Mouse (Mus musculus): Measurements from ENCODE around the gene 2610507B11Rik. TPM values are rescaled to one million over a fixed set of nuclear protein-coding genes. Genes with fewer than 3 reads are reported as not detected.
A peak's percentile ranks its signal among the peaks of the same experiment; 100 is the strongest.

The 2610507B11Rik gene
- polyA plus RNA-seq, 1 experiment from 2014 or later, result 98.7 TPM

- H3K9me3 ChIP-seq (ENCODE audit: control insufficient read depth, low read depth, low read length), result no peaks in the 10 kb centered on the region
- H3K4me1 ChIP-seq (ENCODE audit: control insufficient read depth, insufficient read depth, low read length), result 0 out of 2 replicates have a peak, but pooled peaks cover 6% of the 10 kb centered on the region
- H3K27ac ChIP-seq (ENCODE audit: low read length), result no peak overlapping the region
- H3K4me2 ChIP-seq (replicated peaks; ENCODE audit: low read depth, low read length), result no peak overlapping the region
- no peaks in the 10 kb centered on the region for H3K27me3 ChIP-seq (ENCODE audit: control insufficient read depth, insufficient read depth, low read length)
- peaks cover 20% of the 10 kb centered on the region for H3K36me3 ChIP-seq (ENCODE audit: control insufficient read depth, insufficient read depth, low read length)
- WGBS, result 82% methylated on average over 15 of the region's 15 CpGs
- ATAC-seq (ENCODE audit: insufficient number of reproducible peaks, insufficient read depth, low FRiP score, low read depth), result no peak
- H3K9ac ChIP-seq (replicated peaks; ENCODE audit: low read depth, low read length), result no peak overlapping the region
- H3K4me3 ChIP-seq (ENCODE audit: low read depth, low read length), result no peak overlapping the region
Measured at GRCm38 (mm10) chr11:78324000-78324785, 62.6 kb downstream of the 2610507B11Rik start.

GRCm38 (mm10) chr11:78324965-78325364 lies 63.4 kb downstream of the 2610507B11Rik start:
- WGBS, result 94% methylated on average over 12 of the region's 12 CpGs

GRCm38 (mm10) chr11:78327215-78327614 lies 65.7 kb downstream of the 2610507B11Rik start:
- Histone ChIP-seq H3K9ac (replicated peaks; ENCODE audit: low read depth, low read length) (no peak overlapping the region), H3K4me3 (ENCODE audit: low read depth, low read length) (no peak overlapping the region), H3K27me3 (ENCODE audit: control insufficient read depth, insufficient read depth, low read length) (no peaks in the 10 kb centered on the region), H3K4me1 (ENCODE audit: control insufficient read depth, insufficient read depth, low read length) (0 out of 2 replicates have a peak, but pooled peaks cover 3% of the 10 kb centered on the region), H3K27ac (ENCODE audit: low read length) (no peak overlapping the region), H3K4me2 (replicated peaks; ENCODE audit: low read depth, low read length) (no peak overlapping the region), H3K36me3 (ENCODE audit: control insufficient read depth, insufficient read depth, low read length) (no peaks in the 10 kb centered on the region), H3K9me3 (ENCODE audit: control insufficient read depth, low read depth, low read length) (no peaks in the 10 kb centered on the region)
- WGBS, result 93% methylated on average over 4 of the region's 4 CpGs
- no peak for ATAC-seq (ENCODE audit: insufficient number of reproducible peaks, insufficient read depth, low FRiP score, low read depth)

More at GRCm38 (mm10) chr11:78324965-78325364, 63.4 kb downstream of the 2610507B11Rik start:
- H3K4me3 ChIP-seq (ENCODE audit: low read depth, low read length), result no peak overlapping the region
- no peak overlapping the region for H3K27ac ChIP-seq (ENCODE audit: low read length)
- H3K9me3 ChIP-seq (ENCODE audit: control insufficient read depth, low read depth, low read length), result no peaks in the 10 kb centered on the region
- H3K27me3 ChIP-seq (ENCODE audit: control insufficient read depth, insufficient read depth, low read length), result no peaks in the 10 kb centered on the region
- H3K4me1 ChIP-seq (ENCODE audit: control insufficient read depth, insufficient read depth, low read length), result 0 out of 2 replicates have a peak, but pooled peaks cover 6% of the 10 kb centered on the region
- no peak for ATAC-seq (ENCODE audit: insufficient number of reproducible peaks, insufficient read depth, low FRiP score, low read depth)
- H3K4me2 ChIP-seq (replicated peaks; ENCODE audit: low read depth, low read length), result no peak overlapping the region
- peaks cover 14% of the 10 kb centered on the region for H3K36me3 ChIP-seq (ENCODE audit: control insufficient read depth, insufficient read depth, low read length)
- H3K9ac ChIP-seq (replicated peaks; ENCODE audit: low read depth, low read length), result no peak overlapping the region

GRCm38 (mm10) chr11:78327634-78328511 lies 66.3 kb downstream of the 2610507B11Rik start, which contains the start of gene Pigs:
Pigs (plus strand) TSS chr11:78328415.
- peak; percentile 96 for ATAC-seq (ENCODE audit: insufficient number of reproducible peaks, insufficient read depth, low FRiP score, low read depth)
- no peaks in the 10 kb centered on the region for H3K36me3 ChIP-seq (ENCODE audit: control insufficient read depth, insufficient read depth, low read length)
- peak within 1 kb of the TSS; percentile 77 for H3K4me3 ChIP-seq (ENCODE audit: low read depth, low read length)
- H3K4me2 ChIP-seq (replicated peaks; ENCODE audit: low read depth, low read length), result peak within 1 kb of the TSS; percentile 89
- H3K9me3 ChIP-seq (ENCODE audit: control insufficient read depth, low read depth, low read length), result no peaks in the 10 kb centered on the region
- WGBS, result 11% methylated on average over 37 of the region's 37 CpGs
- H3K27ac ChIP-seq (ENCODE audit: low read length), result no peak within 1 kb of the TSS
- H3K9ac ChIP-seq (replicated peaks; ENCODE audit: low read depth, low read length), result peak within 1 kb of the TSS; percentile 60
- no peaks in the 10 kb centered on the region for H3K4me1 ChIP-seq (ENCODE audit: control insufficient read depth, insufficient read depth, low read length)
- H3K27me3 ChIP-seq (ENCODE audit: control insufficient read depth, insufficient read depth, low read length), result no peaks in the 10 kb centered on the region

GRCm38 (mm10) chr11:78328512-78329056 lies 67.0 kb downstream of the 2610507B11Rik start:
- Histone ChIP-seq H3K27me3 (ENCODE audit: control insufficient read depth, insufficient read depth, low read length) (no peaks in the 10 kb centered on the region), H3K27ac (ENCODE audit: low read length) (no peak overlapping the region), H3K9ac (replicated peaks; ENCODE audit: low read depth, low read length) (peak overlapping the region; percentile 60), H3K36me3 (ENCODE audit: control insufficient read depth, insufficient read depth, low read length) (no peaks in the 10 kb centered on the region), H3K4me2 (replicated peaks; ENCODE audit: low read depth, low read length) (peak overlapping the region; percentile 89), H3K4me1 (ENCODE audit: control insufficient read depth, insufficient read depth, low read length) (no peaks in the 10 kb centered on the region), H3K9me3 (ENCODE audit: control insufficient read depth, low read depth, low read length) (no peaks in the 10 kb centered on the region), H3K4me3 (ENCODE audit: low read depth, low read length) (peak overlapping the region; percentile 77)
- ATAC-seq (ENCODE audit: insufficient number of reproducible peaks, insufficient read depth, low FRiP score, low read depth), result peak; percentile 46
- under 1% methylated on average over 37 of the region's 41 CpGs for WGBS

- no peak overlapping the region for H3K4me3 ChIP-seq (ENCODE audit: low read depth, low read length)
- H3K36me3 ChIP-seq (ENCODE audit: control insufficient read depth, insufficient read depth, low read length), result peaks cover 14% of the 10 kb centered on the region
- H3K27ac ChIP-seq (ENCODE audit: low read length), result no peak overlapping the region
- no peaks in the 10 kb centered on the region for H3K4me1 ChIP-seq (ENCODE audit: control insufficient read depth, insufficient read depth, low read length)
- H3K27me3 ChIP-seq (ENCODE audit: control insufficient read depth, insufficient read depth, low read length), result no peaks in the 10 kb centered on the region
- 93% methylated on average over 12 of the region's 12 CpGs for WGBS
- H3K9me3 ChIP-seq (ENCODE audit: control insufficient read depth, low read depth, low read length), result no peaks in the 10 kb centered on the region
- no peak overlapping the region for H3K9ac ChIP-seq (replicated peaks; ENCODE audit: low read depth, low read length)
- ATAC-seq (ENCODE audit: insufficient number of reproducible peaks, insufficient read depth, low FRiP score, low read depth), result no peak
- no peak overlapping the region for H3K4me2 ChIP-seq (replicated peaks; ENCODE audit: low read depth, low read length)
Measured at GRCm38 (mm10) chr11:78332676-78333075, 71.1 kb downstream of the 2610507B11Rik start.

- Histone ChIP-seq H3K27me3 (ENCODE audit: control insufficient read depth, insufficient read depth, low read length) (no peaks in the 10 kb centered on the region), H3K4me1 (ENCODE audit: control insufficient read depth, insufficient read depth, low read length) (no peaks in the 10 kb centered on the region), H3K9me3 (ENCODE audit: control insufficient read depth, low read depth, low read length) (no peaks in the 10 kb centered on the region), H3K4me3 (ENCODE audit: low read depth, low read length) (no peak overlapping the region), H3K36me3 (ENCODE audit: control insufficient read depth, insufficient read depth, low read length) (peaks cover 15% of the 10 kb centered on the region), H3K4me2 (replicated peaks; ENCODE audit: low read depth, low read length) (no peak overlapping the region), H3K9ac (replicated peaks; ENCODE audit: low read depth, low read length) (no peak overlapping the region), H3K27ac (ENCODE audit: low read length) (no peak overlapping the region)
- no peak for ATAC-seq (ENCODE audit: insufficient number of reproducible peaks, insufficient read depth, low FRiP score, low read depth)
- WGBS, result 89% methylated on average over 5 of the region's 5 CpGs
Measured at GRCm38 (mm10) chr11:78333992-78334391, 72.4 kb downstream of the 2610507B11Rik start.

- no peak overlapping the region for H3K9ac ChIP-seq (replicated peaks; ENCODE audit: low read depth, low read length)
- no peak overlapping the region for H3K4me3 ChIP-seq (ENCODE audit: low read depth, low read length)
- no peaks in the 10 kb centered on the region for H3K4me1 ChIP-seq (ENCODE audit: control insufficient read depth, insufficient read depth, low read length)
- H3K9me3 ChIP-seq (ENCODE audit: control insufficient read depth, low read depth, low read length), result no peaks in the 10 kb centered on the region
- H3K4me2 ChIP-seq (replicated peaks; ENCODE audit: low read depth, low read length), result no peak overlapping the region
- no peak for ATAC-seq (ENCODE audit: insufficient number of reproducible peaks, insufficient read depth, low FRiP score, low read depth)
- no peak overlapping the region for H3K27ac ChIP-seq (ENCODE audit: low read length)
- H3K36me3 ChIP-seq (ENCODE audit: control insufficient read depth, insufficient read depth, low read length), result peaks cover 17% of the 10 kb centered on the region
- WGBS, result 92% methylated on average over 8 of the region's 8 CpGs
- H3K27me3 ChIP-seq (ENCODE audit: control insufficient read depth, insufficient read depth, low read length), result no peaks in the 10 kb centered on the region
Measured at GRCm38 (mm10) chr11:78337040-78337439, 75.5 kb downstream of the 2610507B11Rik start.

Data from stomach, embryonic 14.5 days (tissue).